9 mouse cellular contexts compared by ENCODE assay signal in the genomic region with DNA sequence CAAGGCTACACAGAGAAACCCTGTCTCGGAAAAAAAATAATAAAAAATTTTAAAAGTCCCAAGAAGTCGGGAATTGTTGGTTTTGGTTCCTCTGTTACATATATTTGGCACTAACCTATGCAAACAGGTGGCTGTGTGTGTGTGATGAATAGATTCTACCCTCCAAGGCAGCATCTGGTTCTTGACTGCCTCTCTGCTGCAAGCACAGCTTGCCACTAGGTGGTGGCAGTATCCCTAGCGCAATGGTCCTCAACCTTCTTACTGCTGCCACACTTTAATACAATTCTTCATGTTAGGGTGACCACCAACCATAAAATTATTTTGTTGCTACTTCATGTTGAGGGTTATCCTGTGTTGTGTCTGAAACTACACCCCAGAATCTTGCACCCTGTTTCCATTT. TPM values are rescaled to one million over a fixed set of nuclear protein-coding genes. Genes with fewer than 3 reads are reported as not detected.
DNase-seq lines count a peak whose midpoint lies in the region; ATAC-seq and TF ChIP-seq lines count a peak whose summit lies in the region.
"Had no signal": no experiment of that assay in that cellular context is flagged by ENCODE, and none has a peak within 500 bp of the region (broad histone marks: within the 10 kb centered on the region; RNA-seq: fewer than 3 reads in every experiment).

No protein-coding gene starts in this region.

- H3K4me3 ChIP-seq in forebrain, postnatal 0 days (ENCODE audit: low read depth, low read length) = no peak overlapping the region
- no peak overlapping the region for H3K4me3 ChIP-seq in forebrain, embryonic 10.5 days
- no peak overlapping the region for H3K4me3 ChIP-seq in lung, embryonic 14.5 days (ENCODE audit: low read depth, low read length)
- H3K4me3 ChIP-seq in ES-E14 (ENCODE audit: insufficient read depth in 1 of 2, low read depth in 1 of 2, low read length in 2 of 2, poor library complexity in 1 of 2, severe bottlenecking in 1 of 2) = no peak overlapping the region

- H3K27ac ChIP-seq in forebrain, postnatal 0 days (ENCODE audit: low read depth, low read length) = no peak overlapping the region
- H3K27ac ChIP-seq in forebrain, embryonic 10.5 days = no peak overlapping the region
- no peak overlapping the region for H3K27ac ChIP-seq in lung, embryonic 14.5 days (ENCODE audit: low read depth)
- no peak overlapping the region for H3K27ac ChIP-seq in ES-E14 (ENCODE audit: insufficient read depth, low read depth, low read length, poor library complexity, severe bottlenecking)
- H3K27ac ChIP-seq: macrophage had no signal

- no peaks in the 10 kb centered on the region for H3K27me3 ChIP-seq in forebrain, postnatal 0 days (ENCODE audit: insufficient read depth, low read length)
- H3K27me3 ChIP-seq in forebrain, embryonic 10.5 days (ENCODE audit: poor library complexity, severe bottlenecking) = no peaks in the 10 kb centered on the region
- no peaks in the 10 kb centered on the region for H3K27me3 ChIP-seq in lung, embryonic 14.5 days (ENCODE audit: insufficient read depth, low read length)

- peak; percentile 68 for TF ChIP-seq CTCF in forebrain, postnatal 0 days (IDR thresholded peaks at IDR 0.05; ENCODE audit: low read depth)
- peak; percentile 73 for TF ChIP-seq CTCF in lung, embryonic 14.5 days (IDR thresholded peaks at IDR 0.05; ENCODE audit: low read depth)

- H3K9ac ChIP-seq in forebrain, postnatal 0 days = no peak overlapping the region
- no peak overlapping the region for H3K9ac ChIP-seq in lung, embryonic 14.5 days
- H3K9ac ChIP-seq in ES-E14 (ENCODE audit: insufficient read depth, low read depth, low read length, poor library complexity, severe bottlenecking) = no peak overlapping the region

- H3K4me2 ChIP-seq in forebrain, postnatal 0 days (ENCODE audit: low read depth) = no peak overlapping the region
- H3K4me2 ChIP-seq in lung, embryonic 14.5 days = no peak overlapping the region

- ATAC-seq in forebrain, postnatal 0 days = no peak
- no peak for ATAC-seq in lung, embryonic 14.5 days (ENCODE audit: insufficient read depth)

- WGBS in forebrain, postnatal 0 days = 50% methylated on average over 3 of the region's 3 CpGs
- WGBS in forebrain, embryonic 10.5 days = 63% methylated on average over 3 of the region's 3 CpGs
- WGBS in lung, embryonic 14.5 days = 53% methylated on average over 3 of the region's 3 CpGs

- in situ Hi-C loops in ES-E14 (cut with MboI; ENCODE audit: low sequenced_read_pairs in 2 of 2, unreplicated experiment in 2 of 2) = loop anchor here in 1 of 2 experiments (10.0 kb wide), 1 partner anchor 272 kb away; a partner anchor contains a TSS

- no peaks in the 10 kb centered on the region for H3K36me3 ChIP-seq in forebrain, postnatal 0 days (ENCODE audit: insufficient read depth)
- no peaks in the 10 kb centered on the region for H3K36me3 ChIP-seq in forebrain, embryonic 10.5 days (replicated peaks)
- no peaks in the 10 kb centered on the region for H3K36me3 ChIP-seq in lung, embryonic 14.5 days (ENCODE audit: insufficient read depth)
- no peaks in the 10 kb centered on the region for H3K36me3 ChIP-seq in ES-E14 (ENCODE audit: control insufficient read depth, insufficient read depth, low read length, poor library complexity, severe bottlenecking)

- peak; percentile 26 for DNase-seq in forebrain, postnatal 0 days
- no peak for DNase-seq in forebrain, embryonic 10.5 days (ENCODE audit: extremely low spot score, low spot score)
- peak; percentile 56 for DNase-seq in lung, embryonic 14.5 days
- DNase-seq in lung, postnatal 4 days = no peak
- DNase-seq in ES-E14 (ENCODE audit: low read depth, low spot score) = no peak
- peak; percentile 17 for DNase-seq in induced T-regulatory cell, adult 2 months (ENCODE audit: low read depth)
- no peak for DNase-seq in right cerebral cortex, postnatal 25 days
- no peak for DNase-seq in adrenal gland, adult 8-10 months

- no peaks in the 10 kb centered on the region for H3K9me3 ChIP-seq in forebrain, postnatal 0 days (ENCODE audit: low read length)
- H3K9me3 ChIP-seq in forebrain, embryonic 10.5 days = no peaks in the 10 kb centered on the region
- H3K9me3 ChIP-seq in lung, embryonic 14.5 days (ENCODE audit: low read depth, low read length) = no peaks in the 10 kb centered on the region
- H3K9me3 ChIP-seq in ES-E14 (ENCODE audit: control insufficient read depth, insufficient read depth, low read depth, low read length) = no peaks in the 10 kb centered on the region

- H3K4me1 ChIP-seq in forebrain, postnatal 0 days (ENCODE audit: insufficient read depth) = no peaks in the 10 kb centered on the region
- H3K4me1 ChIP-seq in forebrain, embryonic 10.5 days = peaks cover 4% of the 10 kb centered on the region; the same call in 1 of the 2 replicates
- no peaks in the 10 kb centered on the region for H3K4me1 ChIP-seq in lung, embryonic 14.5 days (ENCODE audit: insufficient read depth)
- H3K4me1 ChIP-seq in ES-E14 (ENCODE audit: control insufficient read depth in 2 of 2, insufficient read depth in 2 of 2, low read length in 2 of 2, poor library complexity in 1 of 2) = peaks cover 2 to 14% of the 10 kb centered on the region in 2 experiments; a peak in 3 of 4 replicates

TF ChIP-seq in ES-E14, 5 proteins besides CTCF, POLR2A, EP300 and RAD21:
- TF ChIP-seq ZC3H11A (IDR thresholded peaks at IDR 0.05; ENCODE audit: borderline replicate concordance, low read depth, low read length) = peak; percentile 46; the same call in 1 of the 2 replicates
- TF ChIP-seq CHD2 (IDR thresholded peaks at IDR 0.05; ENCODE audit: low read depth, low read length) = no peak

RNA-seq across cellular contexts. Expression of a gene that starts 10.6 kb away (rescaled TPM):
- 16.6 and 18.3 TPM in 2 replicates for total RNA-seq in forebrain, postnatal 0 days (2014; rRNA removed)
- 16.9 and 23.8 TPM in 2 replicates for polyA plus RNA-seq in forebrain, postnatal 0 days (2015; fragmentation: Nextera tagmentation; extraction: Ambion mirVana)
- 16.2 and 17.2 TPM in 2 replicates for polyA plus RNA-seq in forebrain, embryonic 10.5 days (2016; fragmentation: Nextera tagmentation; extraction: Ambion mirVana)
- polyA plus RNA-seq in lung, embryonic 14.5 days (2014; fragmentation: Nextera tagmentation; extraction: Ambion mirVana) = 17.2 and 18.3 TPM in 2 replicates
- 8.8 TPM in 2 replicates for total RNA-seq in ES-E14 (2012; rRNA removed)
- total RNA-seq in adrenal gland, adult 8-10 months (2022) = 10 to 100 TPM in 3 of 4 experiments, 1 to 10 TPM in 1; 8.0 to 15.0 (median 12.7) TPM

RNA-seq across cellular contexts. Expression of a gene that starts 55.6 kb away (rescaled TPM):
- 17.0 and 22.6 TPM in 2 replicates for total RNA-seq in forebrain, postnatal 0 days (2014; rRNA removed)
- 7.5 and 9.6 TPM in 2 replicates for polyA plus RNA-seq in forebrain, postnatal 0 days (2015; fragmentation: Nextera tagmentation; extraction: Ambion mirVana)
- polyA plus RNA-seq in forebrain, embryonic 10.5 days (2016; fragmentation: Nextera tagmentation; extraction: Ambion mirVana) = 7.5 and 7.8 TPM in 2 replicates
- polyA plus RNA-seq in lung, embryonic 14.5 days (2014; fragmentation: Nextera tagmentation; extraction: Ambion mirVana) = 18.8 and 18.9 TPM in 2 replicates
- total RNA-seq in ES-E14 (2012; rRNA removed) = 8.2 and 9.0 TPM in 2 replicates
- 10 to 100 TPM; 25.4 to 31.5 (median 27.6) TPM for total RNA-seq in adrenal gland, adult 8-10 months (2022)

RNA-seq across cellular contexts. Expression of a gene that starts 56.2 kb away (rescaled TPM):
- 27.0 and 28.1 TPM in 2 replicates for total RNA-seq in forebrain, postnatal 0 days (2014; rRNA removed)
- polyA plus RNA-seq in forebrain, postnatal 0 days (2015; fragmentation: Nextera tagmentation; extraction: Ambion mirVana) = 25.5 and 26.8 TPM in 2 replicates
- 124 and 125 TPM in 2 replicates for polyA plus RNA-seq in forebrain, embryonic 10.5 days (2016; fragmentation: Nextera tagmentation; extraction: Ambion mirVana)
- polyA plus RNA-seq in lung, embryonic 14.5 days (2014; fragmentation: Nextera tagmentation; extraction: Ambion mirVana) = 83.7 and 85.2 TPM in 2 replicates
- 56.7 and 64.5 TPM in 2 replicates for total RNA-seq in ES-E14 (2012; rRNA removed)
- 10 to 100 TPM; 22.9 to 40.8 (median 30.9) TPM for total RNA-seq in adrenal gland, adult 8-10 months (2022)

Comparison
In these comparisons a context has a peak if more than half of its experiments do, and no peak if none do; other contexts are left out.
1. DNase-seq: peak in forebrain, postnatal 0 days (single experiment), lung, embryonic 14.5 days (single experiment) and induced T-regulatory cell, adult 2 months (single experiment); none in forebrain, embryonic 10.5 days (single experiment), lung, postnatal 4 days (0 of 2), ES-E14 (single experiment), right cerebral cortex, postnatal 25 days (single experiment) and adrenal gland, adult 8-10 months (single experiment).